Mouse (Mus musculus) hematopoietic multipotent progenitor cell, adult 10-12 weeks (in vitro differentiated cells): ENCODE data around the gene Pitx2. TPM values are rescaled to one million over a fixed set of nuclear protein-coding genes. Genes with fewer than 3 reads are reported as not detected.

Experiments
- polyA plus RNA-seq: library from polyadenylated mRNA; stranded (reverse); fragments of >175 nt; gene quantifications from 2 replicates; pipeline ENCODE4 v1.2.3, GENCODE M21; 2012; ENCODE audit warnings: low replicate concordance

Gene Pitx2
- polyA plus RNA-seq: 0.08 and 0.10 TPM in 2 replicates

DNA sequence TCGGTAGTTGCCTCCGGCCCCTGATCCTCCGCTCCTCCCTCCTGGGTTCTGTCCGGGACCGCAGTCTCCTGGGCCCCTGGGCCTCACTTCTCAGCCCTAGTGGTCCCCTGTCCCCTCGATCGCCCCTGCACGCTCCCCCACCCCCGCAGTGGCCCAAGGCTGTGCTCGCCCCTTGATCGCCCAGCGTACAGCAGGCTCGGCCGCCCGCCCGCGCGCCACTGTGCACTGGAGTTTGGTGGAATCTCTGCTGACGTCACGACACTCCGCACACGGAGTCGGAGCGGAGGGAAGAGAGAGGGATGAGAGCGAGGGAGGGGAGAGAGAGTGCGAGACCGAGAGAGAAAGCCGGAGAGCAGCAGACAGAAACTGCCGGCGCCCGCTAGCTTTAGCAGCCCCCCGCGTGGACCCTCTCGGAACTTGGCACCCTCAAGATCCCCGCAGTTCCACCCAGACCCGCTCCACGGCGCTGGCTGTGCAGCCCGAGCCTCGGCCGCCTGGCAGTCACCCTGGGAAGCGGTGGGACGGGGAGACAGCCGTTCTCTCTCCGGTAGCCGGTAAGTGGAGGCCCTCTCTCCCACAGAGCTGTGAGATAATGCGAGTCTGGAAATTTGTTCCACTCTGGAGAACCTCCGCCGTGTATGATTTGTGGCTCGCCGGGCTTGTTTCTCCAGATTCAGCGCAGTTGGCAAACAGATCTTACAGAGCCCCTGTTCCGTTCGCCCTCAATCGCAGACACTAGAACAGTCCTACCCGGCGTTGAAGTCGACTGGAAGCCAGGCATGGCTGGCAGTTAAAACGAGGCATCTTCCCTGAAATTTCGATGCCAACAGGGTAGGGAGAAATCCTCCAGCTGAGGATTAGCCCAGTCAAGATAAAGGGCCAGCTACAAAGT, at the start of gene Pitx2:
Pitx2 (plus strand) TSS at position 270 of the 892 bp plus-strand sequence.

Other genes with a start within 250 kb of the Pitx2 start
- gene Enpep, start 132.8 kb downstream of the Pitx2 start, polyA plus RNA-seq: 0.04 TPM in 1 of 2 replicates, not detected in the other